Mouse (Mus musculus) C2C12 (cell line): ENCODE measurements around the gene Ak7. TPM values are rescaled to one million over a fixed set of nuclear protein-coding genes. Genes with fewer than 3 reads are reported as not detected.

Source experiments
- H3K27me3 ChIP-seq: one replicate; pipeline ENCODE4 v1.6.1; 2011; ENCODE audit not compliant: control insufficient read depth, insufficient read depth, insufficient read length
- H3K36me3 ChIP-seq: one replicate; pipeline ENCODE4 v1.6.1; 2011; ENCODE audit not compliant: control insufficient read depth, insufficient read depth
- H3K4me3 ChIP-seq: one replicate; pipeline ENCODE4 v1.5.1; 2011; ENCODE audit warnings: mild to moderate bottlenecking, control low read depth; ENCODE audit not compliant: poor library complexity, insufficient read depth, severe bottlenecking
- H3K79me2 ChIP-seq: one replicate; pipeline ENCODE4 v1.6.1; 2011; ENCODE audit not compliant: control insufficient read depth, insufficient read depth
- H3K79me3 ChIP-seq: one replicate; pipeline ENCODE4 v1.6.1; 2011; ENCODE audit warnings: low read depth, control low read depth
- H3ac ChIP-seq: one replicate; pipeline ENCODE3; 2011; ENCODE audit warnings: low read depth; ENCODE audit not compliant: control insufficient read depth, insufficient read length
- CEBPB ChIP-seq: IDR thresholded peaks from one replicate; pipeline ENCODE4 v1.6.1; 2011; ENCODE audit warnings: low read depth, mild to moderate bottlenecking, control low read depth, moderate library complexity
- CTCF ChIP-seq: IDR thresholded peaks from one replicate; pipeline ENCODE4 v1.5.1; 2011; ENCODE audit not compliant: control insufficient read depth, insufficient read depth, insufficient read length
- FOSL1 ChIP-seq: IDR thresholded peaks from one replicate; pipeline ENCODE4 v1.8.0; 2011; ENCODE audit warnings: mild to moderate bottlenecking, low read length; ENCODE audit not compliant: poor library complexity, insufficient read depth, severe bottlenecking
- MAX ChIP-seq: IDR thresholded peaks from one replicate; pipeline ENCODE4 v1.6.1; 2011; ENCODE audit warnings: mild to moderate bottlenecking, control low read depth
- MYOD1 ChIP-seq: IDR thresholded peaks from one replicate; pipeline ENCODE4 v1.6.1; 2011; ENCODE audit warnings: low read depth; ENCODE audit not compliant: control insufficient read depth, insufficient read length
- MYOG ChIP-seq: IDR thresholded peaks from one replicate; pipeline ENCODE4 v1.6.1; 2011; ENCODE audit not compliant: control insufficient read depth, insufficient read length; ENCODE audit errors: extremely low read depth
- USF1 ChIP-seq: IDR thresholded peaks from one replicate; pipeline ENCODE4 v1.6.1; 2011; ENCODE audit warnings: low read depth, mild to moderate bottlenecking, control low read depth, moderate library complexity
- polyA plus RNA-seq: library from polyadenylated mRNA; unstranded; fragments of >200 nt; fragmentation: generic; extraction: Trizol; gene quantifications from one replicate; pipeline ENCODE4 v1.2.1, GENCODE M21; 2012; ENCODE audit warnings: missing spikeins

The Ak7 gene
- polyA plus RNA-seq, 1 experiment: 0.12 TPM

DNA sequence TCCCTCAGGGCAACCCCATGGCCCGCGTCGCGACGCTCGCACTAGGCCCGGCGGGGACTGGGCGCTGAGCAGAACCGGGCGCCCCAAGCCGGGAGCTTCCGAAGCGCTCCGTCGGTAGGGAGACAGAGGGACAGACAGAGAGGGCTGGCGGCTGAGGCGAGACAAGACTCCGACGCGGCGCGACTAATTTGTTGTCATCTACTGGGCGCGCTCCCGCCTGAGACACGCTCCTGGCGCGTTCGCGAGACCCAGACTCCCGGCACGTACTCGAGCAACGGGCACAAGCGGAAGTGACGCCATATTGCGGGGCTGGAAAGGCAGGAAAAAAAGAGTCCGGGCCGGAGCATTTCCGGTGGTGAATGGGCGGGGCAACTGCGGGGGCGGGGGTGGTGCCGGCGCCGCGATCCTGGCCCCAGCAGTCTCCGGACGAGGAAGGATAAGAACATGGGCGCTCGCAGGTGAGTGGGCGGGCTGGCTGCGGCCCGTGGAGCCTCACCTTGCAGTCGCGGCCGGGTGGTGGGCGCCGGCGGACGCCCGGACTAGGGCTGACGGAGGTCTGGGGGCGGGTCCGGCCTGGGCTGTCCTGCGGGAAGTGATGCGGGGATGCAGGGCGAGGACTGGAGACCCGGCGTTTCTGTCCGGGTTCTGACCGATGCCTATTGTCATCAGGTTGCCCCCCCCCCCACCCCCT is 20.6 kb upstream of the Ak7 start, which contains the start of gene Atg2b:
Gene Atg2b, minus strand, starts transcription at position 211 of the 691 bp plus-strand sequence.
- TF ChIP-seq MAX (peak; percentile 36), MYOG (no peak)
- Histone ChIP-seq H3K4me3 (peak within 1 kb of the TSS; percentile 90), H3K27me3 (no peaks in the 10 kb centered on the region), H3K36me3 (peaks cover 10% of the 10 kb centered on the region), H3ac (peak within 1 kb of the TSS; percentile 89), H3K79me2 (peaks cover 89% of the 10 kb centered on the region), H3K79me3 (peaks cover 49% of the 10 kb centered on the region)

DNA sequence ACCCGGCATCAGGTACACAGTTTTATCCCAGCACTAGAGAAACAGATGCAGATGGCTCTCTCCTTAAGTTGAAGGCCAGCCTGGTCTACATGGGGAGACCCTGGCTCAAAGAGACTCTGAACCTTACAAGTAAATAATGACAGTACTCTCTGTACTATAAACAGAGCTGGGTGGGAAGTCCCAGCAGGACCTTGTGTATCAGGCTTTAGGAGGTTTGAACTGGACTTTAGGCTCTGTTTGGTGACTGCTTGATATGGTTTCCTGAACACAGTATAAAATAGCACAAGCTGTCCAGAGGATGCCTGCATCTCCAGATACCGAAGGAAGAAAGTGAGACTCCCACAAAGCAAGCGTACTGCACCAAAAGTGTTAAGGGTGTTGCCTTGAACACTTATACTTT is 19.0 kb upstream of the Ak7 start:
- H3K79me2 ChIP-seq: peaks cover 75% of the 10 kb centered on the region
- peaks cover 10% of the 10 kb centered on the region for H3K36me3 ChIP-seq
- peaks cover 40% of the 10 kb centered on the region for H3K79me3 ChIP-seq
- no peak overlapping the region for H3K4me3 ChIP-seq
- TF ChIP-seq FOSL1 (no peak), MAX (no peak), MYOD1 (no peak)
- H3K27me3 ChIP-seq: no peaks in the 10 kb centered on the region
- H3ac ChIP-seq: no peak overlapping the region

DNA sequence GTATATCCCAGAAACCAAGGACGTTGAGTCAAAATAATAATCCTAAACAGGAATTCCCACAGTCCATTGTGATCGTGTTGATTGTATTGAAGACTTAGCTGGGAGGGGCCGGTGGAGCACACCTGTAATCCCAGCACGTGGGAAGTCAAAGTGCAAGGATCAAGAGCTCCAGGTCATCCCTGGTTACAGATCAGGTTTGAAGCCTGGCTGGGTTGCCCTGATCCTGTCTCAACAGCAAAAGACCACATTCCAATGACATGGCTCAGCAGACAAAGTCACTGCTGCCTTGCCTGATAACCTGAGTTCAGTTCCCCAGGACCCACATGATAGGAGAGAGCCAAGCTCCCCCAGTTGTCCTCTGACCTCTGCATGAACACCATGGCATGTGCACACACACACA is 18.4 kb upstream of the Ak7 start:
- Histone ChIP-seq H3ac (no peak overlapping the region), H3K79me2 (peaks cover 68% of the 10 kb centered on the region), H3K27me3 (no peaks in the 10 kb centered on the region), H3K36me3 (peaks cover 10% of the 10 kb centered on the region), H3K4me3 (no peak overlapping the region), H3K79me3 (peaks cover 35% of the 10 kb centered on the region)
- TF ChIP-seq FOSL1 (no peak), MYOD1 (no peak), CEBPB (no peak), USF1 (no peak), MYOG (no peak), MAX (no peak), CTCF (no peak)

DNA sequence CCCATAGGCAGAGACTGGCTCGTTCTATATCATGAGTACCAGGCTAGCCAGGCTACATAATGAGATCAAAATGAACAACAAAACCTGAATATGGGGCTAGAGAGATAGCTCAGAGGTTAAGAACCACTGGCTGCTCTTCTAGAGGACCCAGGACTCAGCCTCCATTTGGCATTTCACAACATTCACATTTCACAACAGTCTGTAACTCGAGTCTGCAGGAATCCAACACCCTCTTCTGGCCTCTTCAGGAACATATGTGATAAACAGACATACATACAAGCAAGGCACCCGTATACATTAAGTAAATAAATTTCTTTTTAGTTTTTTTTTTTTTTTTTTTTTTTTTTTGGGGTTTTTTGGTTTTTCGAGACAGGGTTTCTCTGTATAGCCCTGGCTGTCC is 17.2 kb upstream of the Ak7 start:
- H3K79me3 ChIP-seq: peaks cover 25% of the 10 kb centered on the region
- peaks cover 57% of the 10 kb centered on the region for H3K79me2 ChIP-seq
- no peak overlapping the region for H3K4me3 ChIP-seq
- no peak overlapping the region for H3ac ChIP-seq
- H3K27me3 ChIP-seq: no peaks in the 10 kb centered on the region
- no peak for TF ChIP-seq CEBPB
- no peak for TF ChIP-seq MYOG
- TF ChIP-seq CTCF: no peak
- TF ChIP-seq MAX: no peak
- no peak for TF ChIP-seq MYOD1
- no peak for TF ChIP-seq FOSL1
- TF ChIP-seq USF1: no peak
- H3K36me3 ChIP-seq: peaks cover 16% of the 10 kb centered on the region

DNA sequence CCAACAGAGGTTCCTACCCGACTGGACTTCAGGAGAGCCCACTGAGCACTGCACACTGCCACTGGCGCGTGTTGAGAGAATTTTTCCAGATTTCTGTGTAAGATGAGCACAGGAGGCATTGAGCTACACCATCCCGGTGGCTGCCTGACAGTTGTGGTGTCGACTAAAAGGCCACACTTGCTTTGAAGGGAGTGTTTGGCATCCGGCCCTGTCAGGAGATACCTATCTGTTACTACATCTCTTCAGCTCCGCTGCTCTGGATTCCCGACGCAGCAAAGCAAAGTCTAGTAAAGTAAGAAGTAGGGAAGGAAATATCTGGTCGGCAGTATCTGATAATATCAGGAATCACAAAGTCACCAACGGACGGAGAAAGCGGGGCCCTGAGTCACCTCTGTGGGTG is 16.3 kb upstream of the Ak7 start:
- TF ChIP-seq FOSL1 (no peak), CEBPB (no peak), USF1 (no peak), CTCF (no peak), MYOD1 (no peak), MYOG (no peak), MAX (no peak)
- no peak overlapping the region for H3ac ChIP-seq
- H3K79me3 ChIP-seq: peaks cover 18% of the 10 kb centered on the region
- peaks cover 16% of the 10 kb centered on the region for H3K36me3 ChIP-seq
- H3K4me3 ChIP-seq: no peak overlapping the region
- peaks cover 48% of the 10 kb centered on the region for H3K79me2 ChIP-seq
- no peaks in the 10 kb centered on the region for H3K27me3 ChIP-seq

DNA sequence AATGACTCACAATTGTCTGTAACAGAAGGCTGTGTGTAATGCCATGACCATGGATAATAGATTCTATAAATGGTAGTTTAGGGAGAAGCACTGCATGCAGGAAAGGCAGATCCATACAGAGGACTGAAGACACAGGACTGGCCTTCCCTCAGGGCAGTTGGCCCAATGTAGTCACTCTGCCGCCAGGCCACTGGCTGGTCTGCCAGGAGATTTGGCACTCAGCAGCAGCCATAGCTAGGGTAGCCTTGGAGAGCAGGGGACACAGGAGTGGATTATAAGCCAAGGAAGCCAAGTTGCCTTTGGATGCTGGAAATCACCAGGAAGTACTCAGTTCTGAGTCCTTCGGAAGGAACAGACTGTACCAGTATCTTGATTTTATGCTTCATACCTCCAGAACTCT is 11.8 kb upstream of the Ak7 start:
- no peak overlapping the region for H3ac ChIP-seq

More for the DNA sequence above, 11.8 kb upstream of the Ak7 start:
- H3K36me3 ChIP-seq: peaks cover 20% of the 10 kb centered on the region
- peaks cover 2% of the 10 kb centered on the region for H3K79me3 ChIP-seq
- no peak overlapping the region for H3K4me3 ChIP-seq
- H3K79me2 ChIP-seq: peaks cover 11% of the 10 kb centered on the region
- H3K27me3 ChIP-seq: no peaks in the 10 kb centered on the region
- TF ChIP-seq CEBPB (no peak), MYOG (no peak), FOSL1 (no peak), USF1 (no peak), MAX (no peak), CTCF (no peak), MYOD1 (no peak)
